Mouse (Mus musculus): ENCODE data around the gene Ccdc9b. TPM values are rescaled to one million over a fixed set of nuclear protein-coding genes. Genes with fewer than 3 reads are reported as not detected.

Ccdc9b gene
- total and polyA plus RNA-seq, 3 experiments: not detected

- Histone ChIP-seq H3K4me1 (ENCODE audit: control insufficient read depth in 1 of 2, insufficient read depth in 2 of 2) (peaks cover 3 to 13% of the 10 kb centered on the region in 2 experiments; a peak in 3 of 4 replicates), H3K4me2 (ENCODE audit: insufficient read depth, low read depth, poor library complexity, severe bottlenecking) (no peak overlapping the region), H3K4me3 (replicated peaks in 1 of 3; ENCODE audit: low read depth in 2 of 3, low read length in 2 of 3, poor library complexity in 1 of 3) (no peak overlapping the region), H3K27me3 (replicated peaks) (peaks cover 64% of the 10 kb centered on the region), H3K9ac (ENCODE audit: insufficient read depth, low read depth) (no peak overlapping the region), H3K27ac (ENCODE audit: insufficient read depth, low read depth) (no peak overlapping the region), H3K79me2 (replicated peaks; ENCODE audit: control insufficient read depth, extremely low read depth, insufficient read depth, poor library complexity, severe bottlenecking) (no peaks in the 10 kb centered on the region), H3K36me3 (replicated peaks in 1 of 2; ENCODE audit: control insufficient read depth in 1 of 2, insufficient read depth in 1 of 2, low read length in 1 of 2) (no peaks in the 10 kb centered on the region), H3K9me3 (replicated peaks; ENCODE audit: low read length) (no peaks in the 10 kb centered on the region)
- no peak for TF ChIP-seq SMC3 (IDR thresholded peaks at IDR 0.05; ENCODE audit: low read depth, low read length)
- no peak for TF ChIP-seq USF1 (IDR thresholded peaks at IDR 0.05; ENCODE audit: low read depth, low read length)
- no peak for TF ChIP-seq ZC3H11A (IDR thresholded peaks at IDR 0.05; ENCODE audit: low read depth, low read length)
- no peak for TF ChIP-seq POLR2AphosphoS2 (IDR thresholded peaks at IDR 0.05; ENCODE audit: low read depth, low read length)
- no peak for TF ChIP-seq UBTF (IDR thresholded peaks at IDR 0.05; ENCODE audit: low read depth, low read length)
- dilution Hi-C loops (cut with MboI; ENCODE audit: extremely low pct_ligation_motif_present, extremely low pct_unique_long_range_greater_than_20kb, low sequenced_read_pairs) (no loop called here), in situ Hi-C loops (cut with MboI; ENCODE audit: low pct_ligation_motif_present, low pct_unique_long_range_greater_than_20kb, low sequenced_read_pairs) (no loop called here)
- DNase-seq (ENCODE audit: extremely low read depth): no peak
These were observed 27.7 kb upstream of the Ccdc9b start for GRCm38 (mm10) chr2:118790221-118790550.

DNA sequence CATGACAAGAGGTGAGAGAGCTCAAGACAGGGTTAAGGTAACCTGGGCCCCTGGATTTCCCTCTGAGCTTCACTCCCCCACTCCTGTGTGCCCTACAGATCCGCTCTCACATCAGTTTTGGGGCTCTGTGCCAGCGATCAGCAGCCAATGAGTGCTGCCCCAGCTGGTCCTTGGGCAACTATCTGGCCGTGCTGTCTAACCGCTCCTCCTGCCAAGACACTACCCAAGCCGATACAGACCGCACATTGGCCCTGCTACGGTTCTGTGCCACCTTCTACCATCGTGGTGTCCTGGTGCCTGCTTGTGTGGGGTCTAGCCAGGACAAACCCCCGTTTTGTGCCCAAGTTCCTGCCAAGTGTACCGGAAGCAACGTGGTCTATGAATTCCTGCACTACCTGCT lies 27.0 kb upstream of the Ccdc9b start:
- Histone ChIP-seq H3K9ac (ENCODE audit: insufficient read depth, low read depth) (no peak overlapping the region), H3K36me3 (replicated peaks in 1 of 2; ENCODE audit: control insufficient read depth in 1 of 2, insufficient read depth in 1 of 2, low read length in 1 of 2) (no peaks in the 10 kb centered on the region), H3K4me1 (ENCODE audit: control insufficient read depth in 1 of 2, insufficient read depth in 2 of 2) (peaks cover 3 to 13% of the 10 kb centered on the region in 2 experiments; a peak in 3 of 4 replicates), H3K9me3 (replicated peaks; ENCODE audit: low read length) (no peaks in the 10 kb centered on the region), H3K4me3 (replicated peaks in 1 of 3; ENCODE audit: low read depth in 2 of 3, low read length in 2 of 3, poor library complexity in 1 of 3) (no peak overlapping the region), H3K27ac (ENCODE audit: insufficient read depth, low read depth) (no peak overlapping the region), H3K4me2 (ENCODE audit: insufficient read depth, low read depth, poor library complexity, severe bottlenecking) (no peak overlapping the region), H3K27me3 (replicated peaks) (peaks cover 66% of the 10 kb centered on the region), H3K79me2 (replicated peaks; ENCODE audit: control insufficient read depth, extremely low read depth, insufficient read depth, poor library complexity, severe bottlenecking) (no peaks in the 10 kb centered on the region)
- DNase-seq (ENCODE audit: extremely low read depth): no peak
- dilution Hi-C loops (cut with MboI; ENCODE audit: extremely low pct_ligation_motif_present, extremely low pct_unique_long_range_greater_than_20kb, low sequenced_read_pairs) (no loop called here), in situ Hi-C loops (cut with MboI; ENCODE audit: low pct_ligation_motif_present, low pct_unique_long_range_greater_than_20kb, low sequenced_read_pairs) (no loop called here)
- no peak for TF ChIP-seq GABPA (IDR thresholded peaks at IDR 0.05; ENCODE audit: insufficient replicate concordance, low read depth, low read length)
- TF ChIP-seq MAX (IDR thresholded peaks at IDR 0.05; ENCODE audit: low read length): no peak
- TF ChIP-seq TBP (conservative IDR thresholded peaks at IDR 0.05; ENCODE audit: low read depth, low read length): no peak
- TF ChIP-seq EP300 (IDR thresholded peaks at IDR 0.05; ENCODE audit: low read length): no peak
- no peak for TF ChIP-seq RCOR1 (conservative IDR thresholded peaks at IDR 0.05; ENCODE audit: low read depth, low read length)
- TF ChIP-seq IRF4 (IDR thresholded peaks at IDR 0.05; ENCODE audit: low read depth, low read length): no peak
- no peak for TF ChIP-seq NELFE (IDR thresholded peaks at IDR 0.05; ENCODE audit: low read depth, low read length)
- no peak for TF ChIP-seq RAD21 (IDR thresholded peaks at IDR 0.05; ENCODE audit: low read depth, low read length)
- TF ChIP-seq USF1 (IDR thresholded peaks at IDR 0.05; ENCODE audit: low read depth, low read length): no peak
- TF ChIP-seq JUND (conservative IDR thresholded peaks at IDR 0.05; ENCODE audit: low read depth, low read length): no peak
- no peak for TF ChIP-seq JUN (IDR thresholded peaks at IDR 0.05; ENCODE audit: insufficient read depth, low read depth, low read length)
- no peak for TF ChIP-seq UBTF (IDR thresholded peaks at IDR 0.05; ENCODE audit: low read depth, low read length)
- no peak for TF ChIP-seq ZKSCAN1 (IDR thresholded peaks at IDR 0.05; ENCODE audit: borderline replicate concordance, low read depth, low read length)
- TF ChIP-seq MYC (IDR thresholded peaks at IDR 0.05; ENCODE audit: low read depth, low read length): no peak
- TF ChIP-seq USF2 (conservative IDR thresholded peaks at IDR 0.05; ENCODE audit: low read depth, low read length): no peak
- no peak for TF ChIP-seq CTCF (conservative IDR thresholded peaks at IDR 0.05 in 1 of 2, IDR thresholded peaks at IDR 0.05 in 1 of 2; ENCODE audit: low read depth in 2 of 2, low read length in 2 of 2)

Measured in CH12.LX (cell line).